Mouse (Mus musculus): ENCODE results near the gene Lta. TPM values are rescaled to one million over a fixed set of nuclear protein-coding genes. Genes with fewer than 3 reads are reported as not detected.

Gene Lta
- polyA plus RNA-seq, 1 experiment, result 0.27 TPM

GRCm38 (mm10) chr17:35247144-35247543 lies 42.0 kb upstream of the Lta start:
- TF ChIP-seq CTCF (IDR thresholded peaks at IDR 0.05; ENCODE audit: borderline replicate concordance, extremely low read depth, insufficient read depth, insufficient read length), result no peak
- no peak for TF ChIP-seq POLR2A (IDR thresholded peaks at IDR 0.05; ENCODE audit: borderline replicate concordance, extremely low read depth, insufficient read depth, insufficient read length, poor library complexity, severe bottlenecking)
- DNase-seq (ENCODE audit: low read depth), result no peak

GRCm38 (mm10) chr17:35245731-35246623 lies 40.8 kb upstream of the Lta start:
- DNase-seq (ENCODE audit: low read depth), result peak; percentile 52
- TF ChIP-seq CTCF (IDR thresholded peaks at IDR 0.05; ENCODE audit: borderline replicate concordance, extremely low read depth, insufficient read depth, insufficient read length) (peak; percentile 48; the same call in 1 of the 2 replicates), POLR2A (IDR thresholded peaks at IDR 0.05; ENCODE audit: borderline replicate concordance, extremely low read depth, insufficient read depth, insufficient read length, poor library complexity, severe bottlenecking) (no peak)

- TF ChIP-seq CTCF (IDR thresholded peaks at IDR 0.05; ENCODE audit: borderline replicate concordance, extremely low read depth, insufficient read depth, insufficient read length) (no peak), POLR2A (IDR thresholded peaks at IDR 0.05; ENCODE audit: borderline replicate concordance, extremely low read depth, insufficient read depth, insufficient read length, poor library complexity, severe bottlenecking) (no peak)
- DNase-seq (ENCODE audit: low read depth), result no peak
These were observed 39.8 kb upstream of the Lta start for GRCm38 (mm10) chr17:35244999-35245398.

GRCm38 (mm10) chr17:35243086-35243485 lies 37.9 kb upstream of the Lta start:
- TF ChIP-seq CTCF (IDR thresholded peaks at IDR 0.05; ENCODE audit: borderline replicate concordance, extremely low read depth, insufficient read depth, insufficient read length), result no peak
- TF ChIP-seq POLR2A (IDR thresholded peaks at IDR 0.05; ENCODE audit: borderline replicate concordance, extremely low read depth, insufficient read depth, insufficient read length, poor library complexity, severe bottlenecking), result no peak
- DNase-seq (ENCODE audit: low read depth), result peak; percentile 85

- TF ChIP-seq CTCF (IDR thresholded peaks at IDR 0.05; ENCODE audit: borderline replicate concordance, extremely low read depth, insufficient read depth, insufficient read length) (peak; percentile 26; the same call in 1 of the 2 replicates), POLR2A (IDR thresholded peaks at IDR 0.05; ENCODE audit: borderline replicate concordance, extremely low read depth, insufficient read depth, insufficient read length, poor library complexity, severe bottlenecking) (0 out of 2 replicates have a peak, but pooled peaks have one; percentile 35)
- DNase-seq (ENCODE audit: low read depth), result peak; percentile 80
These were observed 37.1 kb upstream of the Lta start for GRCm38 (mm10) chr17:35242015-35242941.

GRCm38 (mm10) chr17:35241305-35242014 lies 36.3 kb upstream of the Lta start, which contains the start of gene Ddx39b:
Ddx39b (plus strand) TSS chr17:35241746.
- peak; percentile 61 for TF ChIP-seq POLR2A (IDR thresholded peaks at IDR 0.05; ENCODE audit: borderline replicate concordance, extremely low read depth, insufficient read depth, insufficient read length, poor library complexity, severe bottlenecking)
- TF ChIP-seq CTCF (IDR thresholded peaks at IDR 0.05; ENCODE audit: borderline replicate concordance, extremely low read depth, insufficient read depth, insufficient read length), result no peak
- DNase-seq (ENCODE audit: low read depth), result peak; percentile 99

- DNase-seq (ENCODE audit: low read depth), result no peak
- TF ChIP-seq CTCF (IDR thresholded peaks at IDR 0.05; ENCODE audit: borderline replicate concordance, extremely low read depth, insufficient read depth, insufficient read length) (no peak), POLR2A (IDR thresholded peaks at IDR 0.05; ENCODE audit: borderline replicate concordance, extremely low read depth, insufficient read depth, insufficient read length, poor library complexity, severe bottlenecking) (no peak)
These were observed 35.5 kb upstream of the Lta start for GRCm38 (mm10) chr17:35240384-35241304.

- no peak for TF ChIP-seq CTCF (IDR thresholded peaks at IDR 0.05; ENCODE audit: borderline replicate concordance, extremely low read depth, insufficient read depth, insufficient read length)
- TF ChIP-seq POLR2A (IDR thresholded peaks at IDR 0.05; ENCODE audit: borderline replicate concordance, extremely low read depth, insufficient read depth, insufficient read length, poor library complexity, severe bottlenecking), result no peak
- DNase-seq (ENCODE audit: low read depth), result no peak
These were observed 34.5 kb upstream of the Lta start for GRCm38 (mm10) chr17:35239700-35240099.

GRCm38 (mm10) chr17:35237504-35237903 lies 32.4 kb upstream of the Lta start:
- DNase-seq (ENCODE audit: low read depth), result no peak

GRCm38 (mm10) chr17:35236996-35237395 lies 31.8 kb upstream of the Lta start:
- TF ChIP-seq CTCF (IDR thresholded peaks at IDR 0.05; ENCODE audit: borderline replicate concordance, extremely low read depth, insufficient read depth, insufficient read length), result no peak
- no peak for TF ChIP-seq POLR2A (IDR thresholded peaks at IDR 0.05; ENCODE audit: borderline replicate concordance, extremely low read depth, insufficient read depth, insufficient read length, poor library complexity, severe bottlenecking)
- no peak for DNase-seq (ENCODE audit: low read depth)

More at GRCm38 (mm10) chr17:35237504-35237903, 32.4 kb upstream of the Lta start:
- TF ChIP-seq CTCF (IDR thresholded peaks at IDR 0.05; ENCODE audit: borderline replicate concordance, extremely low read depth, insufficient read depth, insufficient read length), result no peak
- TF ChIP-seq POLR2A (IDR thresholded peaks at IDR 0.05; ENCODE audit: borderline replicate concordance, extremely low read depth, insufficient read depth, insufficient read length, poor library complexity, severe bottlenecking), result no peak

All from brain, embryonic 14.5 days (tissue).